Mouse (Mus musculus): ENCODE measurements around the gene C77080. TPM values are rescaled to one million over a fixed set of nuclear protein-coding genes. Genes with fewer than 3 reads are reported as not detected.
A peak's percentile ranks its signal among the peaks of the same experiment; 100 is the strongest.

Gene C77080
- total RNA-seq (2021), result 1 to 10 TPM; 2.3 to 2.5 TPM
- long read RNA-seq, experiment 1, partial matches to known transcripts, result 0 of 1 reads
- long read RNA-seq, experiment 1, other reads (novel, unspliced or antisense), result 1 of 1 reads
- long read RNA-seq, experiment 2, partial matches to known transcripts, result 1 of 4 reads
- long read RNA-seq, experiment 2, other reads (novel, unspliced or antisense), result 3 of 4 reads

- DNase-seq, result no peak
- intact Hi-C loops (cut with DNase I; ENCODE audit: low total_unique reads), result no loop called here
Observed at GRCm38 (mm10) chr4:129261196-129261595, at the start of gene C77080. C77080 (minus strand) TSS chr4:129261404.

DNA sequence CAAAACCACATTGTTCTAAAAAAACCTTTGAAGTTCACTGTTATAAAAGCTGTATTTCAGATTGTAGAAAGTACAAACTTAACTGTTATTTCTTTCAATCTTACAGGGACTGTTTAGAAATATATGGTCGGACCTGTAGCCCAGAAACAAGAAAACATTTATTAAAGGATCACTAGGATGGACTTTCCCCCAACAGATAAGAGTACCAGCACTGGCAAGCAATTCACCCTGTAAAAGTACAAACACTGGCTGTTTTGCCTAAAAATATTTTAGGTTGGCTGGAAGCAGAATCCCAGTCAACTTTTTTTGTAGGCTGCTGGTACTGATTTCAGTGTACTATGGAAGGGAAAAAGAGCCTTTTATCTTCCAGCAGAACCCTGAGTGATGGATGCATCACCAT is 46.7 kb upstream of the C77080 start:
- no peak for DNase-seq
- intact Hi-C loops (cut with DNase I; ENCODE audit: low total_unique reads), result no loop called here

GRCm38 (mm10) chr4:129304306-129304705 is 43.1 kb upstream of the C77080 start:
- intact Hi-C loops (cut with DNase I; ENCODE audit: low total_unique reads), result no loop called here
- DNase-seq, result no peak

GRCm38 (mm10) chr4:129303816-129304215 is 42.6 kb upstream of the C77080 start:
- DNase-seq, result no peak
- intact Hi-C loops (cut with DNase I; ENCODE audit: low total_unique reads), result no loop called here

- intact Hi-C loops (cut with DNase I; ENCODE audit: low total_unique reads), result no loop called here
- no peak for DNase-seq
Observed at GRCm38 (mm10) chr4:129303401-129303800, 42.2 kb upstream of the C77080 start.

- DNase-seq, result no peak
- intact Hi-C loops (cut with DNase I; ENCODE audit: low total_unique reads), result no loop called here
Observed at GRCm38 (mm10) chr4:129299121-129299520, 37.9 kb upstream of the C77080 start.

DNA sequence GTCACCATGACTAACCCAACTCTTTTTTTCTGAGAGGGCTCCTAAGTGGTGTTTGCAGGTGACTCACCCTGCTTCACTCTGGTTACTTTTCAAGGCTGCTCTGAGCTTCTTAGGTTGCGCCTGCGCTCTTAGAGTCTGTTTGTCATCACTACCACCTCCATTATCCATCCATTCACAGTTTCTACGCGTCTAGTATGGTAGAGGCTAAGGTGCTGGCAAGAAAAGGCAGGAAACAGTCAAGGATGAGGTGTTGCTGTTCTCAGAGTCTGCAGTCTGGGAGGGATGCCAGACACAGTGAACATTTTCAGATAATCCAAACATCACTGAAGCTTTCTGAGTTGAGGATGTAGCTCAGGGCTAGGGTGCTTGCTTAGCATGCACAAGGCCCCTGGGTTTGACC is 36.5 kb upstream of the C77080 start:
- DNase-seq, result no peak
- intact Hi-C loops (cut with DNase I; ENCODE audit: low total_unique reads), result no loop called here

DNA sequence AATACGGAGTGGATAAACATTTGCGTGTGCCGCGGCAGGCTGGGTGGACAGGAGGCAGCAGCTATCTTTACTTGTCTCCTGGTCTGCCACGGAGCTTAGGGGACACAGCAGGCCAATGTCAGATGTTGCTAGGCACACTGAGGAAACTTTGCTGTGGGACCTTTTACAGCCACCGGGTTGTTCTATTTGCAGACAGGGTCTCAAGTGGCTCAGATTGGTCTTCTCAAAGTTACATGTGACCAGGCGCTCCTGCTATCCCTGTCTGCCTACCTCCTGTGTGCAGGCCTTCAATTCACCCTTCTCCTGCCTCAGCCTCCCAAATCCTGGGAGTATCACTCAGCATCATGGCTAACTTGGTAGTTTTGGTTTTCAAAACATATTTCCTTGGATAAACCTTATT is 34.9 kb upstream of the C77080 start:
- DNase-seq, result no peak
- intact Hi-C loops (cut with DNase I; ENCODE audit: low total_unique reads), result no loop called here

- DNase-seq, result no peak
- intact Hi-C loops (cut with DNase I; ENCODE audit: low total_unique reads), result no loop called here
Observed at GRCm38 (mm10) chr4:129295188-129295587, 34.0 kb upstream of the C77080 start.

DNA sequence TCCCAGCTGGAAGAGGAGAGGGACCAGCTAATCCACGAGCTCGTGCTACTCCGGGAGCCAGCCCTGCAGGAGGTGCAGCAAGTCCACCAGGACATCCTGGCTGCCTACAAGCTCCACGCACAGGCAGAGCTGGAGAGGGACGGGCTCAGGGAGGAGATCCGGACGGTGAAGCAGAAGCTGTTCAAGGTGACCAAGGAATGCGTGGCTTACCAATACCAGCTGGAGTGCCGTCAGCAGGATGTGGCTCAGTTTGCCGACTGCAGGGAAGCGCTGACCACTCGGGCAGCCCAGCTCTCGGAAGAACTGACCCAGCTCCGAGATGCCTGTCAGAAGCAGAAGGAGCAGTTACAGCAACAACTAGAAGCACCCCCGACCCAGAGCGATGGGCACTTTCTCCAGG is 32.5 kb upstream of the C77080 start:
- DNase-seq, result no peak
- intact Hi-C loops (cut with DNase I; ENCODE audit: low total_unique reads), result no loop called here

- intact Hi-C loops (cut with DNase I; ENCODE audit: low total_unique reads), result no loop called here
- DNase-seq, result no peak
Observed at GRCm38 (mm10) chr4:129292831-129293230, 31.6 kb upstream of the C77080 start.

DNA sequence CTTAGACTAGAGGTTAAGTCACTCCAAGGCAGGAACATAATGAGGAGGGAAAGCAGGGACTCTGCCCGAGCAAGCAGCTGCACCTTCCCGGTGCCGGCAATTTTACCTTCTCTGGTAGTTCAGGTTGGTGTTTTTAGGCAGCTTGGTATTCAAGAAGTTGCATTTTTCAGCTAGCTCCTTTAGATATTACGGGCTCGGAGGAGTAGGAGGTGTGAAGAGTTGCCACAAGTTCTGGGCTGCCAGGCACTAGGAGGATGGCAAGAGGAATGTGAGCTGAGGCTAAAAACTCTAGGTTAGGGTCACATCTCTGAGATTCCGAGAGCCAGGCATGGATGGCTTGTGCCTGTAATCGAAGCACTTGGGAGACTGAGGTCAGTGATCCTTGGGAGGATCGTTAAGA is 28.5 kb upstream of the C77080 start:
- intact Hi-C loops (cut with DNase I; ENCODE audit: low total_unique reads), result no loop called here
- no peak for DNase-seq

DNA sequence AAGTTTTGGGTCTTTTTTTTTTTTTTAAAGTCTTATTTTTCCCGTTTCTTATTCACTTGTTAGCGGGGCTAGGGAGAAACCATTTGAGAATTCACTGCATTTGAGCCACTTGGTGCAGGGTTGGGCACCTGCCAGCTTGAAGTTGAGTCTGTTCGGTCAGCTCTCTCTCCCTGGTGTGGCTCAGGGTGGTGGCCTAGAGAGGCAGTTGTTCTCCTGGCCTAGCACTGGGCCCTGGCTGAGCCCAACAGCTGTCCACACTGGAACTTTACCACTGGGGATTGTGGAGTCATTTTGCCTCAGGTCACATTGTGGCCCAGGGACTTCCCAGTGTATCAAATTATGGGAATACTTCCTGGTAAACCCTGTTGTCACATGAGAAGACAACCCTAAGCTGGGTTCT is 26.9 kb upstream of the C77080 start:
- DNase-seq, result peak; percentile 75
- intact Hi-C loops (cut with DNase I; ENCODE audit: low total_unique reads), result no loop called here

DNA sequence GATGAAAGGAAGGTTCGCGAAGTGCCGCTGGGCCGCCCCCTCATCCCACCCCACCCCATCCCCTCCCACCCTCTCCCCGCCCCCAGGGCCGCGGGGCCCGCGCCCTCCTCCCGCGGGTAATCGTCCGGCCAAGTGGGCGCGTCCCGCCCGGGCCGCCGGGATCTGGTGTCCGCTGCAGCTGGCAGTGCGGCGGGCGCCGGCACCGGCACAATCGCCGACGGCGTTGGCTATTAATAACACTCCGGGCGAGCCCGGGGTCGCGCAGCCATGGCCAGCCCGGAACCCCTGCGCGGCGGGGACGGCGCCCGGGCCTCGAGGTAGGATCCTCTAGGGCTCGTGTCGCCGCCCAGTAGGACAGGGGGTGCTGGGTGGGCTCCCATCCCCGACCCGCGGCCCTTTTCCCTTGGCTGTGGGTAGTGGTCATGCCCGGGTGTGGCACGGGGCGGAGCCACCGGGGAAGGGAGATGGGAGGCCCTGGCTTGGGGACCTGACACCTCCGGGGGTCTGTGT is 26.3 kb upstream of the C77080 start, which contains the start of gene Sync:
Gene Sync (plus strand): TSS at position 146 of the 510 bp plus-strand sequence.
- DNase-seq, result peak; percentile 76
- intact Hi-C loops (cut with DNase I; ENCODE audit: low total_unique reads), result no loop called here

DNA sequence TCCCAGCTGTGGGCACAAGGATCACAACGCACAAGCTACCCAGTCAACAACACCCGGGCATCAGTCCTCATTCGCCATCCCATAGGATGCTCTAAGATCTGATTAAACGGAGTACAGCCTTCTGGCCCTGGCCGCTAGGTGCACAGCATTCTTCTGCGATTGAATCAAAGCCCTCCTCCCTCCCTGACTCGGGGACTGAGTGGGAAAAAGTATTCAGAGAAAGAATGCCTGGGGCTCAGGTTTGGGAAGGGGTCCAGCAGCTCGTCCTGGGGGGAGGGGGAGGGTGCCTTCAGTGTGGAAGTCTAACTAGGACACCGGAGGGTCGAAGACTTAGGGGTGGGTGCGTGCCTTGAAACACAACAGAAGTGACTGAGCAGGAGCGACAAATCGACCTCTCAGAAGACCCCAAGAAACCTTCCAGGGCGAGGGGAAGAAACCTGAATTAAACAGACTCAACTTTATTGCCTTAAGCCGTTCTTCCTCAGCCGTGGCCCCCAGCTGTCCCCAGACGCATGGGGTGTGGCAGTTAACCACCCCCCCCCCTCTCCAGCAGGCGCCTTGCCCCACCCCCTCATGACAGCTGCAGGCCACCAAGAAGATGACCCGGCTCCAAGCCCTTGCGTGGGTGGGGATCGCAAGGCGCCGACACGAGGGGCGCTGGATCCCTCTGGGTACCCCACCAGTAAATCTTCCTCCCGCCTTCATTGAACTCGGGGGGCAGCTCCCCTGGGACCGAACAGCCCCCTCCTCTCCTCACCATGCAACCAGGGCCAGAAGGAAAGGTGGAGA is 25.7 kb upstream of the C77080 start:
- DNase-seq, result peak; percentile 71
- intact Hi-C loops (cut with DNase I; ENCODE audit: low total_unique reads), result no loop called here

DNA sequence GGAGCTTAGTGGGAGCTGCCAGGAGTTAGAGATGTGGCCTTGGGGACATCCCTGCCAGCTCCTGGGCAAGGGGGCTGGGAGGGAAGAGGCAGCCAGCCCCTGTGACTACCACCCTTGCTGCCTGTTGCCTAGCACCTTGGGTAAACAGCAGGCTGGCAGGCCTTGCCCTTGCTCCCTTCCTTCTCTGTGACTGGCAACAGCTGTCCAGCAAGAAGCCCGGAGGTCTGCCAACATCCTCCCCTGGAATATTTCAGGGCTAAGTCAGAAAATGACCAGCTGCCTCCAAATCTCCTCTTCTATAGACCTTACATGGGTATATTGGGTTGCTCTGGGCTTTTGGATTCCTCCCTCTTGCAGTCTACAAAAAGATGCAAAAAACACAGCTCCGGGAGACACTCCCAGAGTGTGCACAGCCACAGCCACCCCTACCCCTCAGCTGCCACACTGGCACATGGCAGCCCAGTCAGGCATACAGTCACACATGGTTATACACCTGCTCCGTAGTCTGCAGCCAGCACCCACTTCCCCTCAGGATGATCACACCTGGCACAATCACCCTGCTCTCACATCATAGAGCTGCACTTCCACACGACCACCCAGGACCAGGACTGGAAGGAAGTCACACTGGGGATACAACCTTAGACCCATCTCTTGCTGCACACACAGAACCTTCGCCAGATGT is 24.9 kb upstream of the C77080 start:
- peak; percentile 67 for DNase-seq
- intact Hi-C loops (cut with DNase I; ENCODE audit: low total_unique reads), result no loop called here

DNA sequence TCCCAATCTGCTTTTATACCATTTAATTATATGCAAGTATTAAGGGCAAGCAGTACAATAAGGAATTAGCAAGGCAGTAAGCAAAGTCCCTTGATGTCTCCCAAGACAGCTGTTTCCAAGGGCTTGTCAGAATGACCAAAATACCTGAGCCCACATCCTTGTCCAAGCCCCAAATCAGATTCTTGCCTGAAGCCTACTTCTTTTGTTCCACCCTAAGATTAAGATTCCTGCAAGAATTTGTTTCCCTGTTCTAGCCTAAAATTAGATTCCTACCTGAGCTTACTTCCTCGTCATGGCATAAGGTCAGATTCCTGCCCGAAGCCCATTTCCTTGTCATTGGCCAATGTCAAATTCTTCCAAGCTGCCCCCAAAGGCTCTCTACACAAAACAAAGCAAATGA is 23.5 kb upstream of the C77080 start:
- DNase-seq, result no peak
- intact Hi-C loops (cut with DNase I; ENCODE audit: low total_unique reads), result no loop called here

- intact Hi-C loops (cut with DNase I; ENCODE audit: low total_unique reads), result no loop called here
- no peak for DNase-seq
Observed at GRCm38 (mm10) chr4:129283226-129283625, 22.0 kb upstream of the C77080 start.

DNA sequence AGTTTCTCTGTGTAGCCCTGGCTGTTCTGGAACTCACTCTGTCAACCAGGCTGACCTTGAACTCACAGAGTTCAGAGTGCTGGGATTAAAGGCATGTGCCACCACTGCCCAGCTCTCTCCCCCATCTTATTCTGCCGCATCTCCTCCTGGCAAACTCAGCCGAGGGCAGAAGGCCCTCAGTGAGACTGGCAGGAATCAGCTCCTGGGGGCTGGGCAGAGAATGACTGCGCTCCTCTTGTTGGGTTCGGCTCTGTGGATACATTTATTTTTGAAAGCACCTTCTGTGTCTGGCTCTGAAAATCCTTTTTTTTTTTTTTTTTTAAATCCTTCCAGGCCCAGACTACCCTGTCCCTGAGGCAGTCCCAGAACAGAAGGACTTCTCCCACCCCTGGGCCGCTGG is 21.6 kb upstream of the C77080 start:
- intact Hi-C loops (cut with DNase I; ENCODE audit: low total_unique reads), result no loop called here

GRCm38 (mm10) chr4:129276453-129276865 is 15.3 kb upstream of the C77080 start:
- intact Hi-C loops (cut with DNase I; ENCODE audit: low total_unique reads), result loop anchor here (10.0 kb wide), 1 partner anchor 142 kb away; the partner anchor contains the start of gene Fndc5
- DNase-seq, result peak; percentile 95

More for the DNA sequence above, 21.6 kb upstream of the C77080 start:
- no peak for DNase-seq

All from gastrocnemius, postnatal 14 days (tissue).